Mouse (Mus musculus): ENCODE measurements around the gene Defa36.
"Not testable (repeated sequence)": the region's sequence is repeated elsewhere in the genome, so short reads cannot be mapped to it uniquely, and the experiment has no call there.

Defa36 gene

DNA sequence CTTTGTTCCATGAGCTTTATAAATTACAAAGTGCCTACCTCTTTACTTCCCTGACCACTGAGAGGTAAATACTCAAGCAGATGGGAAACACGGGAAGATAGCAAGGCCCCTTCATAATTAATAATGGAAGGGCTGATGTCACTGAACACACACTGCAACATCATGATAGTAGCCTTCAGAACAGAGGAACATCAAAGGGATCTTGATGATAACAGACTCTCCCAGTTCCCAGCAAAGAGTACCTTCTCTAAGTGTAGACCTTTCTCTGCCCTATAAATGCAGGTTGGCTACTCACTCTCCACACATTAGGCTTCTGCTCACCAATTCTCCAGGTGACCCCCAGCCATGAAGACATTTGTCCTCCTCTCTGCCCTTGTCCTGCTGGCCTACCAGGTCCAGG, at the start of gene Defa36:
Gene Defa36, plus strand, starts transcription at position 301 of the 400 bp plus-strand sequence.
- DNase-seq (ENCODE audit: low spot score): not testable (repeated sequence)

- not testable (repeated sequence) for DNase-seq (ENCODE audit: low spot score)
These were observed 49.0 kb upstream of the Defa36 start, which contains the start of gene Defa2 for GRCm38 (mm10) chr8:21378215-21378614. Gene Defa2, plus strand, starts transcription at chr8:21378515.

- not testable (repeated sequence) for DNase-seq (ENCODE audit: low spot score)
These were observed 35.7 kb upstream of the Defa36 start, which contains the start of gene Defa33 for GRCm38 (mm10) chr8:21391511-21391910. Gene Defa33, plus strand, starts transcription at chr8:21391811.

GRCm38 (mm10) chr8:21456460-21456859, 29.2 kb downstream of the Defa36 start, which contains the start of gene Gm7849:
Gene Gm7849, minus strand, starts transcription at chr8:21456560.
- not testable (repeated sequence) for DNase-seq (ENCODE audit: low spot score)
